Mouse (Mus musculus) layer of hippocampus, postnatal 10 days (tissue): Measurements from ENCODE around the gene Tbcel. TPM values are rescaled to one million over a fixed set of nuclear protein-coding genes. Genes with fewer than 3 reads are reported as not detected.

Experiments used
- DNase-seq, 2 experiments: peaks; one replicate each; pipeline ENCODE4 v3.0.0; 2021; ENCODE audit warnings: low spot score in 2 of 2
- microRNA-seq, 2 experiments: library from miRNA; unstranded; fragments of <30 nt; microRNA quantifications; one replicate each; pipeline ENCODE4 v1.2.0; 2021
- total RNA-seq, 2 experiments: library from RNA; stranded (reverse); gene quantifications; 2 replicates each; pipeline ENCODE4 v1.2.3; 2021

Tbcel gene
- total RNA-seq, 2 experiments from 2014 or later: 44.4 to 49.5 TPM

DNA sequence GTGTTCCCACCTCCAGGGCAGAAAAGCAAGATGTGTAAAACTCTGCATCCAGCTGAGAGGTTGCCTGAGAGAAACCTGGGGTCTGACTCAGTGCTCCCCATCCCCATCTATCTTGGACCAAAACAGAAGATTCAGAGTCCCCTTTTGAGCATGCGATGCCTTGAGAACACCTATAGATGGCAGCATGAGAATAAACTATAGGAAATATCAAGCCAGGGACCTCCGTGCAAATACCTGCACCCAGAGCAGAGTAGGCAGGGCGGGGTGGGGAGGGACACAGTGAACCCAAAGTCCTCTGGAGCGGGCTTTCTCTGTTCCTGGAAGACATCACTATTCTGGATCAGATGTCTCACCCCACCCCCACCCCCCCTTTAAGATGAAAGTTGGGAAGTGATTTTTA lies 119.1 kb downstream of the Tbcel start:
- DNase-seq: peak in 1 of 2 experiments; percentile 32

DNA sequence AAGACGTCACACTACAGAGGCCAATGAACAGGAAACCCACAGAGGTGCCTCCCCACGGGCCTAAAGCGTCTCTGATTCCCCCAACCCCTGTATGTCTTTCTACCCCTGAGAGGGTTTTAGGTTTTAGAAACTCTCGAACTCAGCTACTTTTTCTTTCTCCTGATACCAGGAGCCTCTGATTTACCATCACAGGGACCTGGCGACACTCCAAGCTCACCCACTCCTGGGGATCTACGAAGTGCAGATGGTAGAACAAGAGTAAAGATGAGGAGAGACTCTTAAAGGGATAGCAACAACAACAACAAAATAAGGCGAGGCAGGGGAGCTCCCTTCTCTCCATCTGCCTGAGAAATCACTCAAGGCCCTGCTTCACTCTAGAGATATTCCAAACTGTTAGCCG lies 120.6 kb downstream of the Tbcel start:
- no peak for DNase-seq

DNA sequence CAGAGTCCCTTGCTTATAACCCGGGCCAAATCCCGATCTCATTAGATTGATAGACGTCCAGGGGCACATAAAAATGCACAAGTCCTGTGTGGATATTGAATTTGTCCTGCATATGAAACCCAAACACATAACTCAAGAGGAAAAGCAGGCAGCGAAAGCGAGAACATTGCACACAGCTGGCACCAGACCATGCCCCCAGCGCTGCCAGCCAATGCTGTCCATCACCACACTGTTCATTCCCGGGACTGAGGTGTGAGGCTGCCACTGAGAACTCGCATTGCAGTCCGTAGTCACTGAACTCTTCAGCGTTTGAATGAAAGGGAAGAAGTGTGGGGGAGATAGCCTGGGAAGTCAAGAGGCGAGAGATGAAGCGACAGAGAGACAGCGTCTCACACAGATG lies 122.0 kb downstream of the Tbcel start:
- DNase-seq: peak in 1 of 2 experiments; percentile 36

DNA sequence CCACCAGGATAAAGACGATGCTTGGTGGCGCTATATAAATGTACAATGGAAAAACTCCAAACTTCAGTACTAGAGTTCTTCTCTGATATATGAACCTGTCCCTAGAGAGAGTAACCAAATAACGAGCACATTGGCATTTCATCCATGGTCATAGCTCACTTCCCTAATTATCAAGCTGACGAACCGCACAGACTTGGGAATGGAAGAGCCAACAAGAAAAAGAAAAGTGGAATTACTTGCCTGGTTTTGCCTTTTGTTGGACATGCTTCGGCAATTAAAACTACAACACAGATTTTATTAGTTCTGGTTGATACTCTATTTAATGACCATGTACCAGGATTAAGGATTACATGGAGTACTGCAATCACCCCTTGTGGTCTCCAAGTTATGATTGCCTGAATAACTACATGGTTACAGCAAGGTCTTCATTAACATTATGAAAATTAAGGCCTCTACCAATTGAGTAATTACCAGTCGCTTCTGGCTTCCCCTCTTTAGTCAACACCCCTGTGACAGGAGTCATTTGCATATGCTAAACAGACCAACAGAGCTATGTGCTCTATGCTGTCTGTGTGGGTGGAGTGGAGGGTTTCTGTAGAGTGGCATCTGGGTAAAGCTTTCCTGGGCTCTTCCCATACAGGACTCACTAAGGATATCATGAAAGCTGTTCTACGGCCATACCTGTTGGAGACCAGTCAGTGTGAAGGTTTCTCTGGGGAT lies 124.8 kb downstream of the Tbcel start:
- no peak for DNase-seq

DNA sequence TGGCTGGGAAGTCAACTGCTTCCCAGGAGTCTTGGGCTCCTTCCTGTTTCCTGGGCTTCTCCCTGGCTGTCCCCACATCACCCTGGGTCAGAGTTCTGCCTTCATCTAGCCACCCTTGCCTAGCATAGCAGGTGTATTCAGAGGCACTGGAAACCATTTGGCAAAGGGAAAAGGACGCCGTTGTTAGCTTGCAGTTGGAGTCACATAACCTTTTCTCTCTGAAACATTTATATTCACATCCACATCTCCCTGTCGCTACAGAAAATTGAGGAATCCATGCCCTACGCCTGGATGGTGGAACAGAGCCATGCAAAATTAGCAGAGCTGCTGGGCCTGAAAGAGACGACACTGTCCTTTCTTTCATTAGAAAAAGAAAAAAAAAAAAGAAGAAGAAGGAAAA lies 125.5 kb downstream of the Tbcel start:
- peak; percentile 28 to 54 for DNase-seq

DNA sequence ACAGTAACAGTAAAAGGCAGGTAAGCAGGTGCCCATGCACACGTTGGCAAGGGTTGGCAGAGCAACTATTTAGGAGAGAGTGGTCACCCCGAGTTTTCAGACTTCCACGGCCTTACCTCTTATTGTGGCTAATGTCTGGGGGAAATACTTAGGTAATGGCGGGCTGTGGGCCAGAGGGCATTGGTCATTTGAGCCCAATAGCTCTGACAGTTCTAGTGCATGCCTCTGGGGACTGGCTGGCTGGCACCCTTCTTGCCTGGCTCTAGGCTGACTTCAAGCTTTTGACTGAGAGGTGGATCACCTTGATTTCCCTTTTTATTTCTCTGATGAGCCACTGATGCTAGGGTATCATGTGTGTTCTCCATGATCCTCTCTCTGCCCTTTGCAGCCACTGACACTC lies 129.5 kb downstream of the Tbcel start:
- no peak for DNase-seq

DNA sequence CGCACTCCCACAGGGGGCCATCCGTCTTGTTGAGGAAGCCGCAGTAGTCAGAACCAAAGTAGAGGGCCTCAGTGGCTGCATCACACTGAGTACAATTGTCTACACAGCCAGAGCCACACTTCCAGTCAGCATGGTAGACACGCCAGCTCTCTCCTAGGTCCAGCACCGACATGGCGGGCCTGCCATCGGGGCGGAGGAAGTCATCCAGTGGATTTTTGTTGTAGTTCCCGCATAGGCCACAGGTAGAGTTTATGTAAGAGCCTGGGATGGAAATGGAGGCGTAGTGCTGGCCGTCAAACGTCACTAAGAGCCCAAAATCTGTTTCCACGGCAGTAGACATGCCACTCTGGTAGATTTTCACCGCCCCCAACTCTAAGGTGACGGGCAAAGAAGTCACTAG lies 130.0 kb downstream of the Tbcel start:
- DNase-seq: no peak

DNA sequence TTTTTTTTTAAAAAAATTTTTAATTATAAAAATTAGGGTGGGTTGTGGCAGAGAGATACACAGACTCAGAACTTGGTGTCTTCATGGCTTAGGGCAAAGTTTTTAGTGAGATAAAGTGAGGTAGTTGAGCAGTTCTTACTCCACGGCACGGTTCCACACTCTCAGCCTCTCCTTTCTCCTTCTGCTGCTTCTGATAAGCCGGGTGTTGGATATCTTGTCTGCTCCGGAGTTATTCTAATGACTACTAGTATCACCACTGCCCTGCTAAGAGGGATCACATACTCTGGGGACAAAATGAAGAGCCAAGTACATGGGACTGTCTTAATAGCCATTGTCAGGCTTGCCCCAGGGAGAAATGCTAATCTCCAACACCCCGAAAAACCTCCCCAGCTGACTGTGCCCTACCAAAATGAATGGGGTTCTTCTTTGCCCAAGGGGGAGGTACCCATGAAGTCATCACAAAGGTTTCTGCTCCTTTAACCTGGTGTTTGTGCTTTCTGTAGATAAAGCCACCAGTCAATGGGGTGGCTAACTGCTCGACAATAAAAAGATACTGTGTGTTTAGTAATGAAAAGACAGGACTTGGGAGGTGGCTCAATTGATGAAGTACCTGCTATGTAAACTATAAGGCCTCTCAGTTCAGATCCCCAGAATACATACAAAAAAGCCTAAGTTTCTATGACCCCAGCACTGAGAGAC lies 135.8 kb downstream of the Tbcel start:
- DNase-seq: no peak

Small RNA genes lying within 50 kb of the gene (microRNA-seq; reads per million reads assigned to microRNA genes)
- 0 reads per million in 2 experiments for gene Gm44311

Other genes starting within 250 kb of the Tbcel start
- gene Sc5d, start 243.6 kb downstream of the Tbcel start, total RNA-seq: 10 to 100 TPM; 57.9 to 63.4 TPM
- 1 to 10 TPM; 1.2 to 2.2 TPM for gene Tecta, start 107.9 kb downstream of the Tbcel start, total RNA-seq